Mouse (Mus musculus): ENCODE measurements at regions not wholly inside any gene's neighbourhood (a gene's known extent, or its start where the extent isn't known, plus 50 kb on each side); places are given as distances from the start of the nearest gene placed in this dataset.

DNA sequence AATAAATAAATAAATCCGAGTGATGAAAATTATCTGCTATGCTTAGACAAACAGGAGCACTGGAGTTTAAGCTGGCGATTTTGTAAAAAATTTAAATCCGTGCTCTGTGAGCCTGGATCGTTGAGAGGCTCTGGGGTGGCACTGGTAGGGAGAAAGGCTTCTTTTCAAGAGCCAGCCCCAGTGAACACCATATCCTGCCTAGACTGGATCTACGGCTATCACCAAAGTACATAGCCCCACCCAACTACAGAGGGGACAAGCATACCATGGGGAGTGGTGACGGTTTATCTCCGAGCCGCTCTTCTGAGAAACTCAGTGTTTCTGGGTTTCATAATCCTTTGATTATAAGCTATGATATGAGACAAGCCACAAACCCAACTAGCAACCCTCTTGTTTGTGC is 199.0 kb downstream of the Gm11011 start:
- TF ChIP-seq ELF1 (IDR thresholded peaks at IDR 0.05; ENCODE audit: low read depth, low read length): no peak
- TF ChIP-seq HCFC1 (IDR thresholded peaks at IDR 0.05; ENCODE audit: low read depth, low read length): no peak
- no peak for TF ChIP-seq ZMIZ1 (IDR thresholded peaks at IDR 0.05; ENCODE audit: low read depth, low read length)
- TF ChIP-seq CHD1 (IDR thresholded peaks at IDR 0.05; ENCODE audit: low read depth, low read length): no peak
- TF ChIP-seq MAZ (IDR thresholded peaks at IDR 0.05; ENCODE audit: low read depth, low read length): no peak
- TF ChIP-seq POLR2AphosphoS2 (IDR thresholded peaks at IDR 0.05; ENCODE audit: low read depth, low read length): no peak
- no peak for TF ChIP-seq ETS1 (conservative IDR thresholded peaks at IDR 0.05; ENCODE audit: low read depth, low read length)
- TF ChIP-seq JUND (conservative IDR thresholded peaks at IDR 0.05; ENCODE audit: low read depth, low read length): no peak
- TF ChIP-seq MAFK (IDR thresholded peaks at IDR 0.05; ENCODE audit: insufficient replicate concordance, low read length): no peak
- no peak overlapping the region for H3K4me2 ChIP-seq (ENCODE audit: insufficient read depth, low read depth, poor library complexity, severe bottlenecking)
- no peak overlapping the region for H3K27ac ChIP-seq (ENCODE audit: insufficient read depth, low read depth)
- no peak overlapping the region for H3K9ac ChIP-seq (ENCODE audit: insufficient read depth, low read depth)
- no peaks in the 10 kb centered on the region for H3K27me3 ChIP-seq (replicated peaks)
- H3K9me3 ChIP-seq (replicated peaks; ENCODE audit: low read length): peaks cover 84% of the 10 kb centered on the region
- in situ Hi-C loops (cut with MboI; ENCODE audit: low pct_ligation_motif_present, low pct_unique_long_range_greater_than_20kb, low sequenced_read_pairs): no loop called here
- dilution Hi-C loops (cut with MboI; ENCODE audit: extremely low pct_ligation_motif_present, extremely low pct_unique_long_range_greater_than_20kb, low sequenced_read_pairs): no loop called here
- no peaks in the 10 kb centered on the region for H3K79me2 ChIP-seq (replicated peaks; ENCODE audit: control insufficient read depth, extremely low read depth, insufficient read depth, poor library complexity, severe bottlenecking)
- no peaks in the 10 kb centered on the region for H3K4me1 ChIP-seq (ENCODE audit: control insufficient read depth in 1 of 2, insufficient read depth in 2 of 2)
- no peak for DNase-seq (ENCODE audit: extremely low read depth)
- no peak overlapping the region for H3K4me3 ChIP-seq (replicated peaks in 1 of 3; ENCODE audit: low read depth in 2 of 3, low read length in 2 of 3, poor library complexity in 1 of 3)
- H3K36me3 ChIP-seq (replicated peaks in 1 of 2; ENCODE audit: control insufficient read depth in 1 of 2, insufficient read depth in 1 of 2, low read length in 1 of 2): no peaks in the 10 kb centered on the region

DNA sequence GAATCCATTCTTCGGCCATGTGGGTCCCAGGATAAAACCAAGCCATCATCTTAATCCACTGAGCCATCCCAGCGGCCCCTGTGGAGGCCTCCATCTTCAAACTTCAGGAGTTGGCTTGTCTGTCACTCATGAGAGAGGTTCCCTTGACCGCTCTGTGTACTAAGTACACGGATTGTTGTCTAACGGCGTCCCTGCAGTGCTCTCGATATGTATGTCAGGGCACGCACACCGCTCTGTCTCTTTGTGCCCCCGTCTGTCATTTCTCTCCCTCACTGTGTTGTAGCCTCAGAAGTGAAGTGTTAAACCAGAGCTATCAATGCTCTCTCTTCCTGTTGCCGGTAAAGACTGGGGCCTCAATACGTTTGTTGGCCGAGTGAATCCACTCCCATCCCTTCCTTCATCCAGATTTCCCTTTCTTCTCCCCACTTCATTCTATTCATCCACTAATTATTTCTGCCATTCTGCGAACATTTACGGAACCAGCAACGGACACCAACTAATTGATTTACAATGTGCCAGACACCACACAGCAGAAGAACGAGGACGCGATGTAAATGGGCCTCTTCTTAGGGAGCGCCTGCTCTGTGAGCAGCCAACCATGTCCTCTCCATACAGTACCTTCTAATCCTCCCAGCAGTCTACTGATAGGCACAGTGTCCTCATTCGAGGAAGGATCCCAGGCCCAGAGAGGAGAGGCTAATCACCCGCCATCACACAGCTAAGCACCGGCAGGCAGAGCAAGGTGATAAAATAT is 199.6 kb downstream of the Gm11011 start:
- in situ Hi-C loops (cut with MboI; ENCODE audit: low pct_ligation_motif_present, low pct_unique_long_range_greater_than_20kb, low sequenced_read_pairs): no loop called here
- H3K9me3 ChIP-seq (replicated peaks; ENCODE audit: low read length): peaks cover 80% of the 10 kb centered on the region
- TF ChIP-seq CHD2 (IDR thresholded peaks at IDR 0.05; ENCODE audit: low read length) (no peak), RAD21 (IDR thresholded peaks at IDR 0.05; ENCODE audit: low read depth, low read length) (no peak), ZMIZ1 (IDR thresholded peaks at IDR 0.05; ENCODE audit: low read depth, low read length) (no peak), MXI1 (IDR thresholded peaks at IDR 0.05; ENCODE audit: low read depth, low read length) (no peak), SIN3A (IDR thresholded peaks at IDR 0.05; ENCODE audit: low read length) (no peak), ZKSCAN1 (IDR thresholded peaks at IDR 0.05; ENCODE audit: borderline replicate concordance, low read depth, low read length) (no peak), BHLHE40 (IDR thresholded peaks at IDR 0.05; ENCODE audit: low read depth, low read length) (no peak), HCFC1 (IDR thresholded peaks at IDR 0.05; ENCODE audit: low read depth, low read length) (no peak), MAX (IDR thresholded peaks at IDR 0.05; ENCODE audit: low read length) (no peak), ELF1 (IDR thresholded peaks at IDR 0.05; ENCODE audit: low read depth, low read length) (no peak), MAZ (IDR thresholded peaks at IDR 0.05; ENCODE audit: low read depth, low read length) (no peak), CHD1 (IDR thresholded peaks at IDR 0.05; ENCODE audit: low read depth, low read length) (no peak)
- H3K27ac ChIP-seq (ENCODE audit: insufficient read depth, low read depth): no peak overlapping the region
- H3K79me2 ChIP-seq (replicated peaks; ENCODE audit: control insufficient read depth, extremely low read depth, insufficient read depth, poor library complexity, severe bottlenecking): no peaks in the 10 kb centered on the region
- DNase-seq (ENCODE audit: extremely low read depth): no peak
- H3K27me3 ChIP-seq (replicated peaks): no peaks in the 10 kb centered on the region
- H3K9ac ChIP-seq (ENCODE audit: insufficient read depth, low read depth): no peak overlapping the region
- no peak overlapping the region for H3K4me2 ChIP-seq (ENCODE audit: insufficient read depth, low read depth, poor library complexity, severe bottlenecking)
- no peaks in the 10 kb centered on the region for H3K36me3 ChIP-seq (replicated peaks in 1 of 2; ENCODE audit: control insufficient read depth in 1 of 2, insufficient read depth in 1 of 2, low read length in 1 of 2)
- no peak overlapping the region for H3K4me3 ChIP-seq (replicated peaks in 1 of 3; ENCODE audit: low read depth in 2 of 3, low read length in 2 of 3, poor library complexity in 1 of 3)
- dilution Hi-C loops (cut with MboI; ENCODE audit: extremely low pct_ligation_motif_present, extremely low pct_unique_long_range_greater_than_20kb, low sequenced_read_pairs): no loop called here
- no peaks in the 10 kb centered on the region for H3K4me1 ChIP-seq (ENCODE audit: control insufficient read depth in 1 of 2, insufficient read depth in 2 of 2)

Data from CH12.LX (cell line).